ENCODE assay signal across 1 mouse cellular context in the genomic region with DNA sequence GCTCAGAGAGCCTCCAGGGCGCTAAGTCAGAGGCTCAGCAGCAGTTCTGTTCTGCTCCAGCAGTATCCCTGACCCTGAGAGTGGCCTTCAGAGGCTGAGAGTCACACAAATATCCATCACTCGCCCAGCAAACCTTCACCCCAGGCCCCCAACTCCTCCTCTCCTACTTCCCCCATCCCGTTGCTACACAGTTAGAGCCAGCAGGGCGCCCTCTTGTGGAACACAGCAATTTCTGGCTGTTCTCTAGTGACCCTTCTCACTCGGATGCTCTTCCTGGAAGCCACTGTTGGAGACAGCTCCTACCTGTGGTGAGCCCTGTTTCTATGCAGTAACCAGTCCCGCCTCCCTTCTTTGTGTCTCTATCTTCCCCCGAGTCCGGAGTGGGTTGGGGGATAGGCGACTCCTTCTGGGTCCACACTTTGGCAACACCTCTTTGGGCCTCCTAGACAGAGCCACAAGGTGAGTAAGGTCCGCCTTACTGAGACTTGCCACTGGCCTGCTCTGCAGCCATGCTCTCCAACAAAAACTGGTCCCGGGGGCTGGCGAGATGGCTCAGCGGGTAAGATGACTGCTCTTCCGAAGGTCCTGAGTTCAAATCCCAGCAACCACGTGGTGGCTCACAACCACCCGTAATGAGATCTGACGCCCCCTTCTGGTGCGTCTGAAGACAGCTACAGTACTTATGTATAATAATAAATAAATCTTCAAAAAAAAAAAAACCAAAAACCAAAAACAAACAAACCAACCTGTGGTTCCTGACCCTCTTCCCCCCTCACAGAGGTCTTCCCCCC.
TF ChIP-seq lines count a peak whose summit lies in the region.

No protein-coding gene starts in this region.

TF ChIP-seq in MEL, 35 proteins besides CTCF, POLR2A, EP300 and RAD21 (continued from another document):
- 0 out of 2 replicates have a peak, but pooled peaks have one; percentile 12 for TF ChIP-seq MEF2A (IDR thresholded peaks at IDR 0.05; ENCODE audit: extremely low read depth, insufficient replicate concordance, low read depth, low read length, poor library complexity, severe bottlenecking)
- TF ChIP-seq SIN3A (IDR thresholded peaks at IDR 0.05; ENCODE audit: low read length): peak; percentile 66
- TF ChIP-seq USF2 (IDR thresholded peaks at IDR 0.05; ENCODE audit: borderline replicate concordance in 1 of 2, insufficient read depth in 1 of 2, low read depth in 1 of 2, low read length in 2 of 2): no peak
- TF ChIP-seq MXI1 (IDR thresholded peaks at IDR 0.05; ENCODE audit: low read depth, low read length): peak; percentile 89
- TF ChIP-seq POLR2AphosphoS5 (IDR thresholded peaks at IDR 0.05; ENCODE audit: borderline replicate concordance, low read depth, low read length): no peak
- TF ChIP-seq TBP (IDR thresholded peaks at IDR 0.05; ENCODE audit: low read depth, low read length): peak; percentile 77
- TF ChIP-seq MAFK (IDR thresholded peaks at IDR 0.05; ENCODE audit: borderline replicate concordance, low read depth, low read length): no peak
- TF ChIP-seq KAT2A (conservative IDR thresholded peaks at IDR 0.05; ENCODE audit: low read depth, low read length): no peak; the same call in 1 of the 2 replicates
- 0 out of 2 replicates have a peak, but pooled peaks have one; percentile 13 for TF ChIP-seq NRF1 (IDR thresholded peaks at IDR 0.05; ENCODE audit: insufficient read depth, low read depth, low read length, poor library complexity, severe bottlenecking)
- no peak for TF ChIP-seq JUND (IDR thresholded peaks at IDR 0.05; ENCODE audit: low read depth, low read length)
- TF ChIP-seq MYC (IDR thresholded peaks at IDR 0.05; ENCODE audit: low read depth, low read length): peak; percentile 97
- no peak; the same call in 1 of the 2 replicates for TF ChIP-seq CHD1 (IDR thresholded peaks at IDR 0.05; ENCODE audit: low read depth, low read length)
- peak; percentile 90 for TF ChIP-seq ELF1 (IDR thresholded peaks at IDR 0.05; ENCODE audit: low read depth, low read length)
- TF ChIP-seq TAL1 (IDR thresholded peaks at IDR 0.05; ENCODE audit: low read length): no peak
- no peak for TF ChIP-seq ZMIZ1 (IDR thresholded peaks at IDR 0.05; ENCODE audit: low read depth, low read length)
- TF ChIP-seq MAZ (IDR thresholded peaks at IDR 0.05; ENCODE audit: low read depth, low read length): peak; percentile 99
- no peak for TF ChIP-seq UBTF (IDR thresholded peaks at IDR 0.05; ENCODE audit: borderline replicate concordance, insufficient read depth, low read depth, low read length)
- TF ChIP-seq ZNF384 (IDR thresholded peaks at IDR 0.05; ENCODE audit: low read depth, low read length): peak; percentile 81
- peak; percentile 5; the same call in 1 of the 2 replicates for TF ChIP-seq ZC3H11A (IDR thresholded peaks at IDR 0.05; ENCODE audit: low read depth, low read length)
- peak; percentile 85 for TF ChIP-seq SMC3 (IDR thresholded peaks at IDR 0.05; ENCODE audit: low read depth, low read length)
- TF ChIP-seq TCF12 (IDR thresholded peaks at IDR 0.05; ENCODE audit: low read depth, low read length): peak; percentile 70
- TF ChIP-seq GATA1 (IDR thresholded peaks at IDR 0.05; ENCODE audit: low read depth, low read length): no peak; the same call in 1 of the 2 replicates
- TF ChIP-seq GABPA (IDR thresholded peaks at IDR 0.05; ENCODE audit: low read depth, low read length): no peak
- peak; percentile 57 for TF ChIP-seq RCOR1 (IDR thresholded peaks at IDR 0.05; ENCODE audit: low read depth, low read length)
- peak; percentile 61 for TF ChIP-seq BHLHE40 (IDR thresholded peaks at IDR 0.05; ENCODE audit: borderline replicate concordance, low read depth, low read length)
- TF ChIP-seq MAX (IDR thresholded peaks at IDR 0.05; ENCODE audit: low read length): peak; percentile 88
- no peak; the same call in 1 of the 2 replicates for TF ChIP-seq NELFE (IDR thresholded peaks at IDR 0.05; ENCODE audit: low read depth, low read length)
- TF ChIP-seq ETS1 (IDR thresholded peaks at IDR 0.05; ENCODE audit: low read depth, low read length): 0 out of 2 replicates have a peak, but pooled peaks have one; percentile 44
- peak; percentile 74 for TF ChIP-seq HCFC1 (IDR thresholded peaks at IDR 0.05; ENCODE audit: low read depth, low read length)
